Mouse (Mus musculus): ENCODE results near the gene Icam5. TPM values are rescaled to one million over a fixed set of nuclear protein-coding genes. Genes with fewer than 3 reads are reported as not detected.

The Icam5 gene
- polyA plus RNA-seq, 1 experiment = 0.11 TPM

DNA sequence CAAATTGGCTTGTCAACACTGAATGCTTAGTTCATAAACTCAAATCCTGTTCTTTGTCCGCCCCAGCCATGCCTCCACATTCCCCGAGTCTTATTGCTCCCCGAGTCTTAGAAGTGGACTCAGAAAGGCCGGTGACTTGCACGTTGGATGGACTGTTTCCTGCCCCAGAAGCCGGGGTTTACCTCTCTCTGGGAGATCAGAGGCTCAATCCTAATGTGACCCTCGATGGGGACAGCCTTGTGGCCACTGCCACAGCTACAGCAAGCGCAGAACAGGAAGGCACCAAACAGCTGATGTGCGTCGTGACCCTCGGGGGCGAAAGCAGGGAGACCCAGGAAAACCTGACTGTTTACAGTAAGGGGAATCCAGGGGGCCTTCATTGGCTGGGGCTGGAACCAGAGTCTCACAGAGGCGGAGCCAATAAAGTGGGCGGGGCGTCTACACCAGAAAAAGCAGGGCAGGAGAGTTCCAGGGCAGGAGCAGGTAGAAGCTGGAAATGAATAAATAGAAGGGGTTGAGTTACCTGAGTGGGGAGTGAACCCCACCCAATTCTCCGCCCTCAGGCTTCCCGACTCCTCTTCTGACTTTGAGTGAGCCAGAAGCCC is 2.7 kb downstream of the Icam5 start:
- 11% methylated on average over 17 of the region's 17 CpGs for WGBS
- Histone ChIP-seq H3K27ac (ENCODE audit: insufficient read depth, low read depth, low read length) (no peak overlapping the region), H3K36me3 (ENCODE audit: control insufficient read depth, insufficient read depth, low read length) (no peaks in the 10 kb centered on the region), H3K4me3 (ENCODE audit: low read depth, low read length) (no peak overlapping the region), H3K4me1 (ENCODE audit: control insufficient read depth, insufficient read depth, insufficient read length, low read length) (peaks cover 22% of the 10 kb centered on the region), H3K27me3 (ENCODE audit: control insufficient read depth, insufficient read depth, low read length) (peaks cover 49% of the 10 kb centered on the region)
- no peak for TF ChIP-seq POLR2A (IDR thresholded peaks at IDR 0.05; ENCODE audit: low read depth, low read length)
- no peak for TF ChIP-seq CTCF (IDR thresholded peaks at IDR 0.05; ENCODE audit: extremely low read depth, insufficient read length, insufficient replicate concordance, low read depth, low read length)

DNA sequence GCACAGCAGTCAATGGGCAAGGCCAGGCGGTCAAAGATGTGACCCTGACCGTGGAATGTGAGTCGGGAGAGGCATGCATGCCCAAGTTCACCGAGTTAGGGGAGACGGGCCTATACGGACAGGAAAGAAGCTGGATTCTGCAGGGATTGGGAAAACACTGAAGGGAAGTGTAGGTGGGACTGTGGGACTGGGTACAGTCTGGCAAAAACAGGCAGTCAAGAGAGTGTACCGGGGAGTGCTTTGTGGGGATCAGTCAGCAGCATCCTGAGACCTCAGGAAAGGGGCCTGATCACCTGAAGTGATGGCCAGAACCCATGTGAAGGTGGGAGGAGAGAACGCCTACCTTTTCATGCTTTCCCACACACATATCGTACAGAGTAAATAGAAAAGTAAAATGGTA is 3.7 kb downstream of the Icam5 start:
- Histone ChIP-seq H3K4me1 (ENCODE audit: control insufficient read depth, insufficient read depth, insufficient read length, low read length) (peaks cover 15% of the 10 kb centered on the region), H3K4me3 (ENCODE audit: low read depth, low read length) (no peak overlapping the region), H3K27ac (ENCODE audit: insufficient read depth, low read depth, low read length) (no peak overlapping the region), H3K27me3 (ENCODE audit: control insufficient read depth, insufficient read depth, low read length) (peaks cover 49% of the 10 kb centered on the region), H3K36me3 (ENCODE audit: control insufficient read depth, insufficient read depth, low read length) (no peaks in the 10 kb centered on the region)
- 47% methylated on average over 9 of the region's 9 CpGs for WGBS
- TF ChIP-seq POLR2A (IDR thresholded peaks at IDR 0.05; ENCODE audit: low read depth, low read length) (no peak), CTCF (IDR thresholded peaks at IDR 0.05; ENCODE audit: extremely low read depth, insufficient read length, insufficient replicate concordance, low read depth, low read length) (no peak)

DNA sequence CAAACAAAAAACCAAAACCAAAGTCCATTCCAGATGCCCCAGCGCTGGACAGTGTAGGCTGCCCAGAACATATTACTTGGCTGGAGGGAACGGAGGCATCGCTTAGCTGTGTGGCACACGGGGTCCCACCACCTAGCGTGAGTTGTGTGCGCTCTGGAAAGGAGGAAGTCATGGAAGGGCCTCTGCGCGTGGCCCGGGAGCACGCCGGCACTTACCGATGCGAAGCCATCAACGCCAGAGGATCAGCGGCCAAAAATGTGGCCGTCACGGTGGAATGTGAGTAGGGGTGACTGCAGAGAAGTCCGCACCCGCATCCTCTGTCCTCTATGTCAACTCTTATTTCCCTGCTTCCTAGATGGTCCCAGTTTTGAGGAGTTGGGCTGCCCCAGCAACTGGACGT is 4.3 kb downstream of the Icam5 start:
- TF ChIP-seq POLR2A (IDR thresholded peaks at IDR 0.05; ENCODE audit: low read depth, low read length) = no peak
- TF ChIP-seq CTCF (IDR thresholded peaks at IDR 0.05; ENCODE audit: extremely low read depth, insufficient read length, insufficient replicate concordance, low read depth, low read length) = no peak
- Histone ChIP-seq H3K4me1 (ENCODE audit: control insufficient read depth, insufficient read depth, insufficient read length, low read length) (peaks cover 15% of the 10 kb centered on the region), H3K36me3 (ENCODE audit: control insufficient read depth, insufficient read depth, low read length) (no peaks in the 10 kb centered on the region), H3K4me3 (ENCODE audit: low read depth, low read length) (no peak overlapping the region), H3K27ac (ENCODE audit: insufficient read depth, low read depth, low read length) (no peak overlapping the region), H3K27me3 (ENCODE audit: control insufficient read depth, insufficient read depth, low read length) (peaks cover 49% of the 10 kb centered on the region)
- WGBS = 15% methylated on average over 20 of the region's 20 CpGs

DNA sequence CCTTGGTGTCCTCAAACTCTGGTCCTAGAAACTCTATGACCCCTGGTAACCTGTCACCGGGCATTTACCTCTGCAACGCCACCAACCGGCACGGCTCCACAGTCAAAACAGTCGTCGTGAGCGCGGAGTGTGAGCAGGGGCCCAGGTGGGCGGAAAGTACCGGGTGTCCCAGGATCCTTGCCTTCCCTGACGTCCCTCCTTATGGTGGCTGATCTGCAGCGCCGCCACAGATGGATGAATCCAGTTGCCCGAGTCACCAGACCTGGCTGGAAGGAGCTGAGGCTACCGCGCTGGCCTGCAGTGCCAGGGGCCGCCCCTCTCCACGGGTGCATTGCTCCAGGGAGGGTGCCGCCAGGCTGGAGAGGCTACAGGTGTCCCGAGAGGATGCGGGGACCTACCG is 4.8 kb downstream of the Icam5 start:
- no peaks in the 10 kb centered on the region for H3K36me3 ChIP-seq (ENCODE audit: control insufficient read depth, insufficient read depth, low read length)
- peaks cover 13% of the 10 kb centered on the region for H3K4me1 ChIP-seq (ENCODE audit: control insufficient read depth, insufficient read depth, insufficient read length, low read length)
- no peak overlapping the region for H3K27ac ChIP-seq (ENCODE audit: insufficient read depth, low read depth, low read length)
- H3K4me3 ChIP-seq (ENCODE audit: low read depth, low read length) = no peak overlapping the region
- TF ChIP-seq POLR2A (IDR thresholded peaks at IDR 0.05; ENCODE audit: low read depth, low read length) (no peak), CTCF (IDR thresholded peaks at IDR 0.05; ENCODE audit: extremely low read depth, insufficient read length, insufficient replicate concordance, low read depth, low read length) (no peak)
- WGBS = 6% methylated on average over 22 of the region's 22 CpGs
- peaks cover 49% of the 10 kb centered on the region for H3K27me3 ChIP-seq (ENCODE audit: control insufficient read depth, insufficient read depth, low read length)

DNA sequence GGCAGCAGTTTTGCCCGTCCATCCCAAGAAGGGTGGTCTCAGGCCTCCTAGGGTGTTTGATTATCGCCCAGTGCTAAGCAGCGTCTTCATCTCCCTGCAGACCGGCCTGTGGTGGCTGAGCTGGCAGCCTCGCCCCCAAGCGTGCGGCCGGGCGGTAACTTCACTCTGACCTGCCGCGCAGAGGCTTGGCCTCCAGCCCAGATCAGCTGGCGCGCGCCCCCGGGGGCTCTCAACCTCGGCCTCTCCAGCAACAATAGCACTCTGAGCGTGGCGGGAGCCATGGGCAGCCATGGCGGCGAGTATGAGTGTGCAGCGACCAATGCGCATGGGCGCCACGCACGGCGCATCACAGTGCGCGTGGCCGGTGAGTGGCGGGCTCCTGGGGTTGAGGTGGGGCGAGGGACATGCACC is 5.6 kb downstream of the Icam5 start:
- WGBS = 3% methylated on average over 31 of the region's 31 CpGs
- TF ChIP-seq CTCF (IDR thresholded peaks at IDR 0.05; ENCODE audit: extremely low read depth, insufficient read length, insufficient replicate concordance, low read depth, low read length) (no peak), POLR2A (IDR thresholded peaks at IDR 0.05; ENCODE audit: low read depth, low read length) (no peak)
- peaks cover 43% of the 10 kb centered on the region for H3K27me3 ChIP-seq (ENCODE audit: control insufficient read depth, insufficient read depth, low read length)
- peaks cover 9% of the 10 kb centered on the region for H3K4me1 ChIP-seq (ENCODE audit: control insufficient read depth, insufficient read depth, insufficient read length, low read length)
- H3K4me3 ChIP-seq (ENCODE audit: low read depth, low read length) = peak overlapping the region; percentile 20; the same call in 1 of the 2 replicates
- no peak overlapping the region for H3K27ac ChIP-seq (ENCODE audit: insufficient read depth, low read depth, low read length)
- no peaks in the 10 kb centered on the region for H3K36me3 ChIP-seq (ENCODE audit: control insufficient read depth, insufficient read depth, low read length)

DNA sequence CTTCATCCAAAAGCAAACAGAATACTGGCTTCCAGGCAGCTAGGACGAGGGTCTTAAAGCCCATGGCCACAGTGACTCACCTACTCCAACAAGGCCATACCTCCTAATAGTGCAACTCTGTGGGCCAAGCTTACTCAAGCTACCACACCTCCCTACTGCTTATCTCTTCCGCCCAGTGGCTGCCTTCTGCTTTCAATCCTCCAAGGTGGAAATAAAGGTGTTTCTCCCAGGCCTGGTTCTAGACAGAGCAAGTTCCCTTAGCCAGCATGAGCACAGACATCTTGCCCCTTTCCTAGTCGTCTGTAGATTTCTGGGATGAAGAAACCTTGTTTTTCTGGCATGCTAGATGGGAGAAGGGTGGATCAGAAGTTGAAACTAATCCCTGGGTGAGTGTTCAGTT is 7.9 kb downstream of the Icam5 start:
- no peaks in the 10 kb centered on the region for H3K4me1 ChIP-seq (ENCODE audit: control insufficient read depth, insufficient read depth, insufficient read length, low read length)
- TF ChIP-seq CTCF (IDR thresholded peaks at IDR 0.05; ENCODE audit: extremely low read depth, insufficient read length, insufficient replicate concordance, low read depth, low read length) (no peak), POLR2A (IDR thresholded peaks at IDR 0.05; ENCODE audit: low read depth, low read length) (no peak)
- no peaks in the 10 kb centered on the region for H3K36me3 ChIP-seq (ENCODE audit: control insufficient read depth, insufficient read depth, low read length)
- no peak overlapping the region for H3K27ac ChIP-seq (ENCODE audit: insufficient read depth, low read depth, low read length)
- peaks cover 33% of the 10 kb centered on the region for H3K27me3 ChIP-seq (ENCODE audit: control insufficient read depth, insufficient read depth, low read length)
- H3K4me3 ChIP-seq (ENCODE audit: low read depth, low read length) = no peak overlapping the region
- WGBS = 81% methylated on average over 3 of the region's 3 CpGs

DNA sequence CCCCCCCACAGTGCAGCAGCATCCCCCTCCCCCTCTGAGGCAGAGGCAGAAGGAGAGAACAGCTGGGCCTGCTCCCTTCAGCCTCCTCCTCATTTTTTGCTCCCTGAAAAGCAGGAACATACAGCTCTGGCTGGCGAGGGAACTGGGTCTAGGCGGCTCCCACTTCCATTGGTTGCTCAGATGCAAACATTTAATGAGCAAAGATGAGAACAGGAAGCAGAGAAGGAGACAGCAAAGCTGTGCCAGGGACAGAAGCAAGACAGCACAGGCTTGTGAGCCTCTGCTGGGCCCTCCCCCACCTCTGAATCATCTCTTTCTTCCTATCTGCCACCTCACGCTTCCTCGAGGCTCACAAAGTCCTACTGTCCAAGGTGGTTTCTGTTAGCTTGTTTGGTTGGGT is 9.4 kb downstream of the Icam5 start:
- no peaks in the 10 kb centered on the region for H3K36me3 ChIP-seq (ENCODE audit: control insufficient read depth, insufficient read depth, low read length)
- WGBS = 39% methylated on average over 4 of the region's 4 CpGs
- H3K4me3 ChIP-seq (ENCODE audit: low read depth, low read length) = no peak overlapping the region

More for the DNA sequence above, 9.4 kb downstream of the Icam5 start:
- TF ChIP-seq POLR2A (IDR thresholded peaks at IDR 0.05; ENCODE audit: low read depth, low read length) = no peak
- TF ChIP-seq CTCF (IDR thresholded peaks at IDR 0.05; ENCODE audit: extremely low read depth, insufficient read length, insufficient replicate concordance, low read depth, low read length) = no peak
- H3K27ac ChIP-seq (ENCODE audit: insufficient read depth, low read depth, low read length) = no peak overlapping the region
- H3K27me3 ChIP-seq (ENCODE audit: control insufficient read depth, insufficient read depth, low read length) = peaks cover 17% of the 10 kb centered on the region
- H3K4me1 ChIP-seq (ENCODE audit: control insufficient read depth, insufficient read depth, insufficient read length, low read length) = no peaks in the 10 kb centered on the region

All from small intestine, adult 2 months (tissue).